Mouse (Mus musculus): Measurements from ENCODE around the gene Igfbp7.

DNA sequence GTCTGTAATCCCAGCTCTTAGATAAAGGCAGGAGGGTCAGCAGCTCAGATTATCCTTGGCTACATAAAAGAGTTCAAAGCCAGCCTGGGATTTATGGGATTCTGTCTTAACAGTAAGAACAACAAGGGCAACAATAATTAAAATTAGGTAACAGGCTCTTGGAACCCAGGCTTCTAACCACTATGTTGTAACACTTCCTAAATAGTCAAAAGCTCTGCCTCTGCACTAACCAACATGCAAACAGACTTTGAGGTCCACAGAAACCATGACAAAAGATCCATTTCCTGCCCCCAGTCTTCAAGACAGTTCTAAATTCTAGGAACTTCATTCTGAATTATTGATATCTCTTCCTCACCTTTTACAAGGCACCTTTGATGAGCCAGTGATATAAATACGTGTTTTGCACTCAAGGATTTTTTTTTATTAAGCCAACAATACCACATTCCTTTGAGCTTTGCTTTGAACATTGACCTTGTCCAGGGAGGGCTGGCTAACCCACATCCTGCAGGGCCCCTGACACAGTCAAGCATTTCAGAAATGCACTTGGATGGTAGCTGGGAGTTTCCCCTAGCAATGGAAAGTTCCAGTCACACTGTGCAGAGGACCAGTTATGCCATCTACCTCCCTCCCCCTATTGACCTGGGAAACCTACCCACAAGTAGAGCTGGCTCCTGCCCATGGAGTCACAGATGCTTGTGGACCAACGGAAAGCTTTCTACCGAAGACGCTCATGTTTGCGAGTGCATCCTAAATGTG lies 23.9 kb downstream of the Igfbp7 start:
- TF ChIP-seq POLR2A (IDR thresholded peaks at IDR 0.05; ENCODE audit: low read depth, low read length) (no peak), CTCF (IDR thresholded peaks at IDR 0.05; ENCODE audit: borderline replicate concordance, insufficient read depth, low read length) (no peak)
